Mouse (Mus musculus): ENCODE results near the gene Ttc9c.

- TF ChIP-seq CTCF (conservative IDR thresholded peaks at IDR 0.05; ENCODE audit: low read length) (no peak), NANOG (IDR thresholded peaks at IDR 0.05; ENCODE audit: borderline replicate concordance, low read length) (no peak), POU5F1 (IDR thresholded peaks at IDR 0.05; ENCODE audit: borderline replicate concordance, low read length) (no peak)
Measured at GRCm38 (mm10) chr19:8773409-8773808, 45.7 kb downstream of the Ttc9c start.
